Mouse (Mus musculus): ENCODE results near the gene Sys1.

DNA sequence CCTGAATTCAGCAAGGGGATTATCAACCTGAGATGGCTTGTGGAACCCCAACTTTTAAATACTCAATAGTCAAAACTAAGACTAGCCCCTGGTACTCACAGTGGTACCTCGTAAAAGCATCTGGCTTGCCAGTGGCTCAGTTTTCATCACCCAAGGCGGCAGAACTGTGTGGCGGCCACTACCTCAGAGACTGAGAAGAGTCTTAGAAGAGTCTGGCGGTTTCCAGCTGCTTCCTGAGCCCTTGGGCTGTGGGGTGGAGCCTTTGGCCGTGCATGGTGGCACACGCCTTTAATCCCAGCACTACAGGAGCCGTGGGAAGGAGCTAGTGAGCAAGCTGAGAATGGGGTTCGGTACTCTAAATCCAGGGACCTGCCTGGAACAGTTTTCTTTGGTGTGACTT lies 65.5 kb downstream of the Sys1 start:
- TF ChIP-seq CTCF (IDR thresholded peaks at IDR 0.05; ENCODE audit: low read depth) (no peak), EP300 (optimal IDR thresholded peaks at IDR 0.05) (no peak)
